Mouse (Mus musculus) stomach, embryonic 15.5 days (tissue): ENCODE measurements around the gene Ifnl3. TPM values are rescaled to one million over a fixed set of nuclear protein-coding genes. Genes with fewer than 3 reads are reported as not detected.
"Not testable (repeated sequence)": the region's sequence is repeated elsewhere in the genome, so short reads cannot be mapped to it uniquely, and the experiment has no call there.

Source experiments
- ATAC-seq: fragments of 200-750 bp; cut with Nextera tagmentation; 2 replicates; pipeline ENCODE4 v1.8.0; 2017; ENCODE audit warnings: low read depth, moderate number of reproducible peaks, moderate TSS enrichment; ENCODE audit not compliant: insufficient read depth, low FRiP score
- H3K27ac ChIP-seq: fragments of 300-500 bp; sonication (generic); 2 replicates; pipeline ENCODE4 v1.5.1; 2015; ENCODE audit warnings: mild to moderate bottlenecking, inconsistent platforms
- H3K27me3 ChIP-seq: fragments of 300-500 bp; sonication (generic); replicated peaks from 2 replicates; pipeline ENCODE4 v1.6.1; 2015; ENCODE audit warnings: inconsistent platforms
- H3K36me3 ChIP-seq: fragments of 300-500 bp; sonication (generic); 2 replicates; pipeline ENCODE4 v1.6.1; 2015; ENCODE audit warnings: inconsistent platforms
- H3K4me1 ChIP-seq: fragments of 300-500 bp; sonication (generic); 2 replicates; pipeline ENCODE4 v1.6.1; 2015; ENCODE audit warnings: inconsistent platforms
- H3K4me2 ChIP-seq: fragments of 300-500 bp; sonication (generic); 2 replicates; pipeline ENCODE4 v1.6.1; 2015; ENCODE audit warnings: mild to moderate bottlenecking, inconsistent platforms
- H3K4me3 ChIP-seq: fragments of 300-500 bp; sonication (generic); replicated peaks from 2 replicates; pipeline ENCODE4 v1.5.1; 2015; ENCODE audit warnings: inconsistent platforms
- H3K9ac ChIP-seq: fragments of 300-500 bp; sonication (generic); 2 replicates; pipeline ENCODE4 v1.6.1; 2015; ENCODE audit warnings: inconsistent platforms
- H3K9me3 ChIP-seq: fragments of 300-500 bp; sonication (generic); 2 replicates; pipeline ENCODE4 v1.6.1; 2016; ENCODE audit warnings: inconsistent platforms
- WGBS: fragments of 180-500 bp; shearing (Covaris S2); methylation state at CpG from one replicate; pipeline ENCODE4 v1.1.7; 2015; 5-methylcytosine and 5-hydroxymethylcytosine counted together
- polyA plus RNA-seq: library from polyadenylated mRNA; unstranded; fragments of >200 nt; fragmentation: Nextera tagmentation; extraction: Ambion mirVana; gene quantifications from 2 replicates; pipeline ENCODE4 v1.2.1, GENCODE M21; 2015

Gene Ifnl3
- polyA plus RNA-seq, 1 experiment from 2014 or later, result not detected

GRCm38 (mm10) chr7:28510405-28510974 lies 12.1 kb upstream of the Ifnl3 start, which contains the start of gene Ifnl2:
Gene Ifnl2, minus strand, starts transcription at chr7:28510455.
- H3K4me1 ChIP-seq, H3K9me3 ChIP-seq, H3K4me2 ChIP-seq, H3K27ac ChIP-seq, H3K4me3 ChIP-seq, H3K27me3 ChIP-seq, H3K9ac ChIP-seq, H3K36me3 ChIP-seq, ATAC-seq: not testable (repeated sequence)
- WGBS, result 45% methylated on average over 8 of the region's 8 CpGs

- no peak overlapping the region for H3K9ac ChIP-seq
- no peak overlapping the region for H3K4me2 ChIP-seq
- H3K36me3 ChIP-seq, result no peaks in the 10 kb centered on the region
- H3K27me3 ChIP-seq, result no peaks in the 10 kb centered on the region
- WGBS, result 66% methylated on average over 8 of the region's 8 CpGs
- H3K9me3 ChIP-seq, result no peaks in the 10 kb centered on the region
- no peak overlapping the region for H3K4me3 ChIP-seq
- H3K4me1 ChIP-seq, result no peaks in the 10 kb centered on the region
- ATAC-seq, result no peak
- H3K27ac ChIP-seq, result no peak overlapping the region
Measured at GRCm38 (mm10) chr7:28511441-28511840, 11.2 kb upstream of the Ifnl3 start.

- Histone ChIP-seq H3K9me3 (no peaks in the 10 kb centered on the region), H3K9ac (no peak overlapping the region), H3K4me2 (no peak overlapping the region), H3K4me3 (no peak overlapping the region), H3K27me3 (no peaks in the 10 kb centered on the region), H3K36me3 (no peaks in the 10 kb centered on the region), H3K27ac (no peak overlapping the region), H3K4me1 (0 out of 2 replicates have a peak, but pooled peaks cover 3% of the 10 kb centered on the region)
- ATAC-seq, result peak; percentile 36; the same call in 1 of the 2 replicates
- 6% methylated on average over 19 of the region's 19 CpGs for WGBS
Measured at GRCm38 (mm10) chr7:28527922-28528719, 5.5 kb downstream of the Ifnl3 start.

GRCm38 (mm10) chr7:28532005-28532404 lies 9.4 kb downstream of the Ifnl3 start:
- H3K4me1 ChIP-seq, result 0 out of 2 replicates have a peak, but pooled peaks cover 3% of the 10 kb centered on the region
- H3K4me2 ChIP-seq, result no peak overlapping the region
- no peaks in the 10 kb centered on the region for H3K36me3 ChIP-seq
- 64% methylated on average over 8 of the region's 8 CpGs for WGBS
- H3K9ac ChIP-seq, result no peak overlapping the region
- no peak overlapping the region for H3K4me3 ChIP-seq
- no peak for ATAC-seq
- no peaks in the 10 kb centered on the region for H3K9me3 ChIP-seq
- no peaks in the 10 kb centered on the region for H3K27me3 ChIP-seq
- no peak overlapping the region for H3K27ac ChIP-seq

GRCm38 (mm10) chr7:28538886-28539285 lies 16.2 kb downstream of the Ifnl3 start:
- not testable (repeated sequence) for H3K36me3 ChIP-seq, H3K4me3 ChIP-seq, ATAC-seq, H3K9ac ChIP-seq, H3K27ac ChIP-seq, H3K9me3 ChIP-seq, H3K27me3 ChIP-seq, H3K4me1 ChIP-seq, H3K4me2 ChIP-seq
- WGBS, result 85% methylated on average over 6 of the region's 6 CpGs

- Histone ChIP-seq H3K4me3 (no peak within 1 kb of the TSS), H3K4me2 (no peak within 1 kb of the TSS), H3K27me3 (peaks cover 10% of the 10 kb centered on the region; the same call in 1 of the 2 replicates), H3K36me3 (no peaks in the 10 kb centered on the region), H3K9me3 (no peaks in the 10 kb centered on the region), H3K27ac (peak within 1 kb of the TSS; percentile 3; the same call in 1 of the 2 replicates), H3K9ac (no peak within 1 kb of the TSS; the same call in 1 of the 2 replicates), H3K4me1 (0 out of 2 replicates have a peak, but pooled peaks cover 9% of the 10 kb centered on the region)
- no peak for ATAC-seq
- 58% methylated on average over 4 of the region's 4 CpGs for WGBS
Measured at GRCm38 (mm10) chr7:28540526-28540925, 17.9 kb downstream of the Ifnl3 start, which contains the start of gene Sycn. Gene Sycn, plus strand, starts transcription at chr7:28540885.

GRCm38 (mm10) chr7:28544051-28544601 lies 21.5 kb downstream of the Ifnl3 start:
- Histone ChIP-seq H3K9ac (no peak overlapping the region), H3K4me1 (peaks cover 17% of the 10 kb centered on the region), H3K4me2 (peak overlapping the region; percentile 42), H3K36me3 (no peaks in the 10 kb centered on the region), H3K4me3 (peak overlapping the region; percentile 11; the same call in 1 of the 2 replicates), H3K9me3 (no peaks in the 10 kb centered on the region), H3K27me3 (peaks cover 27% of the 10 kb centered on the region), H3K27ac (0 out of 2 replicates have a peak overlapping the region, but pooled peaks have one; percentile 18)
- WGBS, result 5% methylated on average over 26 of the region's 27 CpGs
- peak; percentile 60 for ATAC-seq

GRCm38 (mm10) chr7:28545048-28545890 lies 22.6 kb downstream of the Ifnl3 start:
- Histone ChIP-seq H3K4me1 (peaks cover 17% of the 10 kb centered on the region), H3K9ac (no peak overlapping the region), H3K36me3 (no peaks in the 10 kb centered on the region), H3K9me3 (no peaks in the 10 kb centered on the region), H3K27me3 (peaks cover 27% of the 10 kb centered on the region), H3K4me3 (0 out of 2 replicates have a peak overlapping the region, but pooled peaks have one; percentile 11), H3K27ac (no peak overlapping the region), H3K4me2 (no peak overlapping the region)
- 26% methylated on average over 14 of the region's 14 CpGs for WGBS
- peak; percentile 44; the same call in 1 of the 2 replicates for ATAC-seq

- Histone ChIP-seq H3K27me3 (peaks cover 27% of the 10 kb centered on the region), H3K9me3 (no peaks in the 10 kb centered on the region), H3K36me3 (no peaks in the 10 kb centered on the region), H3K27ac (no peak overlapping the region), H3K4me1 (peaks cover 17% of the 10 kb centered on the region), H3K4me2 (no peak overlapping the region), H3K9ac (no peak overlapping the region), H3K4me3 (no peak overlapping the region)
- WGBS, result 52% methylated on average over 7 of the region's 7 CpGs
- no peak for ATAC-seq
Measured at GRCm38 (mm10) chr7:28545891-28546210, 23.2 kb downstream of the Ifnl3 start.

GRCm38 (mm10) chr7:28546649-28547048 lies 24.0 kb downstream of the Ifnl3 start:
- 3% methylated on average over 22 of the region's 22 CpGs for WGBS
- Histone ChIP-seq H3K36me3 (no peaks in the 10 kb centered on the region), H3K4me2 (peak overlapping the region; percentile 44), H3K27ac (no peak overlapping the region), H3K9ac (peak overlapping the region; percentile 8; the same call in 1 of the 2 replicates), H3K9me3 (no peaks in the 10 kb centered on the region), H3K27me3 (peaks cover 27% of the 10 kb centered on the region), H3K4me1 (peaks cover 17% of the 10 kb centered on the region), H3K4me3 (peak overlapping the region; percentile 24)
- no peak for ATAC-seq

- ATAC-seq, result no peak
- H3K4me2 ChIP-seq, result peak within 1 kb of the TSS; percentile 44
- no peaks in the 10 kb centered on the region for H3K9me3 ChIP-seq
- WGBS, result 6% methylated on average over 5 of the region's 5 CpGs
- no peak within 1 kb of the TSS for H3K27ac ChIP-seq
- no peaks in the 10 kb centered on the region for H3K36me3 ChIP-seq
- peak within 1 kb of the TSS; percentile 24 for H3K4me3 ChIP-seq
- peaks cover 27% of the 10 kb centered on the region for H3K27me3 ChIP-seq
- H3K4me1 ChIP-seq, result peaks cover 17% of the 10 kb centered on the region
- H3K9ac ChIP-seq, result peak within 1 kb of the TSS; percentile 8; the same call in 1 of the 2 replicates
Measured at GRCm38 (mm10) chr7:28547154-28547553, 24.5 kb downstream of the Ifnl3 start, which contains the start of gene Nccrp1. Gene Nccrp1, minus strand, starts transcription at chr7:28547254.
